Mouse (Mus musculus) erythroblast, embryonic 14.5 days (primary cell): ENCODE measurements around the gene Myg1.

ENCODE experiments used
- GATA1 ChIP-seq: IDR thresholded peaks from 2 replicates; pipeline ENCODE4 v1.6.1; 2012; ENCODE audit warnings: low read length, inconsistent platforms, mixed read lengths
- TAL1 ChIP-seq: IDR thresholded peaks from 3 replicates; pipeline ENCODE4 v1.6.1; 2012; ENCODE audit warnings: low read length, inconsistent platforms, mixed read lengths

DNA sequence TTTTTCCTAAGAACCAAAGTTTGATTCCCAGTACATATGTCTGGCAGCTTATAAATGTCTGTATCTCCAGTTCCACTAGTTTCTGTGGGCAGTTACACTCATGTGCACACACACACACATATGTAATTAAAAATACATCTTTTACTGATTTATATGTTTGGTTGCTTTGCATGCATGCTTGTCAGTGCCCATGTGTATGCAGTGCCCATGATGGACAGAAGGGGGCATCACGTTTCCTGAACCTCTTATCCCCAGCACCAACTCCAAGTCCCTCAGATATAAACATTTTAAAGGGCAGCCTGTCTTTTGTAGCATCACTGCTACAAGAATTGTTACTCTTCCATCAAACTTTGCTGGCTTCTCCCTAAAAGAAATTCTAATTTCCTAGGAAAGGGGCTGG lies 10.1 kb downstream of the Myg1 start:
- TF ChIP-seq GATA1, result no peak
- TF ChIP-seq TAL1, result no peak
